Mouse (Mus musculus) left cerebral cortex, postnatal 14 days (tissue): Measurements from ENCODE around the gene Cldn7. TPM values are rescaled to one million over a fixed set of nuclear protein-coding genes. Genes with fewer than 3 reads are reported as not detected.
A peak's percentile ranks its signal among the peaks of the same experiment; 100 is the strongest.
"Not testable (repeated sequence)": the region's sequence is repeated elsewhere in the genome, so short reads cannot be mapped to it uniquely, and the experiment has no call there.

Experiments used
- DNase-seq, 2 experiments: peaks; one replicate each; pipeline ENCODE4 v3.0.0; 2021 to 2022; ENCODE audit warnings: low spot score in 2 of 2, mixed read lengths in 1 of 2
- intact Hi-C: fragments of 180-260 bp; cut with DNase I; formaldehyde crosslinking; loops from one replicate; pipeline ENCODE4 v1.15.1; 2025
- microRNA-seq, 2 experiments: library from miRNA; unstranded; fragments of <30 nt; microRNA quantifications; one replicate each; pipeline ENCODE4 v1.2.0; 2022
- total RNA-seq, 2 experiments: library from RNA; stranded (reverse); gene quantifications; 2 replicates each; pipeline ENCODE4 v1.2.3; 2021

Gene Cldn7
- total RNA-seq, 2 experiments from 2014 or later, result not detected

DNA sequence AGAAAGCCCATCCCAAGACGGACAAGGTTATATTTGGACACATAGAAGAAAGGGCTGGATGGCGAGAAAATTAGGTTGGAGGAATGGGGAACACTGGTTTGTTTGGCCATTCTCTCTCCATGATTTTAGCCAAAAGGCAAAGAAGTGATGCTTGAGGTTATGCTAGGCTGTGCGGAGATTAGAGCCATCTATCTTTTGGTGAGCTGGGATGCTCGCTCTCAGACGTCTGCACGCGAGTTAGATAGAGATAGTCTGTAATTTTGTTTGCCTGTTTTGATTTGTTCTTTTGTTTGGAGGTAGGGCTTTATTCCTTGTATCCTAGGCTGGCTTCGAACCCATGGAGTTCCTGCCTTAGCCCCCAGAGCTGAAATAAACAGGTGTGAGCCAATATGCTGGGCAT lies 36.6 kb downstream of the Cldn7 start:
- DNase-seq, result no peak
- intact Hi-C loops, result no loop called here

DNA sequence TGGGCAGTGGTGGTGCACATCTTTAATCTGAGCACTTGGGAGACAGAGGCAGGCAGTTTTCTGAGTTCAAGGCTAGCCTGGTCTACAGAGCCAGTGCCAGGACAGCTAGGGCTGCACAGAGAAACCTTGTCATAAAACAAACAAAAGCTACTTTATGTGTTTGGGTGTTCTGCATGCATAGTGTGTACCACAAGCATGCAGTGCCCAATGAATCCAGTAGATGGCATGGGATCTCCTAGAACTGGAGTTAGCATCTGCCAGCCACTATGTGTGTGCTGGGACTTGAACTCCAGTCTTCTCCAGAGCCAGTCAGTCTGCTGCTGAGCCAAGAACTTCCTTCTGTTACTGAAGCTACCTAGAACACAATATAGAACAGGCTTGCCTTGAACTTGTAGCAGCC lies 37.3 kb downstream of the Cldn7 start:
- no peak for DNase-seq
- intact Hi-C loops, result no loop called here

DNA sequence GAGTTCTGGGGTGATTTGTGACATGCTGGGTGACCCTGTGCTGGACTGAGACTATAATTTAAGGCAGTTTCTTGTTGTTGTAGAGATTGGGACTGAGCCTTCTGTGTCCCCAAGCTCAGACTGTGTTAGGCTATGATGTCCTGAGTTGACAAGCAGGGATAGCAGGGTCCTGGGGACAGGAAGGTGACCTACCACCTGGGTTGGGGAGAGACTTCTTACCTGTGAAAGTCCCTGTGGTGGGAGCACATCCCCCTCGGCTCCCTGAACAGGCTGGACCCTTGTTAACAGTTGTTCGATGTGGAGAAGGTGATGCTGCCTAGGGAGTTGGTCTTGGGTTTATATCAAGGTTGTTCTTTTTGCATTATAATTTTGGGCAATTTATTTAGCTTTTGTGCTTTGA lies 37.9 kb downstream of the Cldn7 start:
- no peak for DNase-seq
- intact Hi-C loops, result no loop called here

DNA sequence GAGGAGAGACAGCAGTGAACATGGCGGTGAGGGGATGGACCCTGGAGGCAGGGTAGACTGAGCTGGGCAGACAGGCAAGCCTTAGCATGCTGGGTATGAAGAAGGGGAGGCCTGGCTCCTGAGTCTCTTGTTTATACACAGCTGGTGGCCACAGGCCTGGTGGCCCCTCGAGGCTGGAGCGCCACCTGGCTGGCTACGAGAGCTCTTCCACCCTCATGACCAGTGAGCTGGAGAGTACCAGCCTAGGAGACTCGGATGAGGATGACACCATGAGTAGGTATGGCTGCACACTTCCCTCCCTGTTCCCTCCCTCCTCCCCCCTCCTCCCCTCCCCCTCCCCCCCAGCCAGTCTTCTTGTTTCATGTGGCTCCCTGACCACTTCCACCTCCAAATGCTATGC lies 40.9 kb downstream of the Cldn7 start:
- intact Hi-C loops, result no loop called here

DNA sequence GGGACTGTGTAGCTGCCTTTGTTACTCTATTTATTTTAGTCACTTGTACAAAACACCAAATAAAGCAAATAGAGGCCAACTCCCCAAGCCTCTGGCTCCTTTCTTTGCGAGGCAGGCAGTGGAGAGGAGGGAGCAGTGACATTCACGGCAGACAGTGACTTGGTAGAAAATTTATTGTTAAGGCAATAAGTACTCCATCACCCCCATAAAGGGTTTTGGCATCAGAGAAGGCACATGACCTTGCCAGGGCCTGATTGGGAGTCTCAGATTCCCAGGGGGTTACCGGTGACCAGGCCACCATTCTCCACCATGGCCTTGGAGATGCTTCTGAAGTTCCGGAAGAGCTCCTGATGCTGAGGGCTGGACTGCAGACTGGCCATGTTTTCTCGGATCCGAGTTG lies 45.5 kb downstream of the Cldn7 start:
- intact Hi-C loops, result no loop called here
- no peak for DNase-seq

More for the DNA sequence above, 40.9 kb downstream of the Cldn7 start:
- DNase-seq, result no peak

DNA sequence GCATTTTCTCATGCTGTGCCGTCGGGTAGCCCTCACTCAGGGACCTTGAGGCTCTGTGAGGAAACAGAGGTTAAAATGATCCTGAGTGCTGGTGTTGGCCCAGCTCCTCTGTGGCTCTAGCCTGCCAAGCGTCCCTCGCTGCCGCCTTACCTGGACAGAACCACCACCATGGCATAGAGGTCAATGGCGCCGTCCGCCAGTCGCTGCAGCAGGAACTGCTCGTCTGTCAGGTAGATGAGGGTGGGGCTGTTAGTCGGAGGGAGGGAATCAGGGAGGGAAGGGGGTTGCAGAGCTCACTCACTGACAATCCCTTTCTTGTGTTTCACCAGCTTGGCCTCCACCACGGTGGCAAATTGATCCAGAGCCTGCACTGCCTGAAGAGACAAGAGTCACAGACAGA lies 46.0 kb downstream of the Cldn7 start:
- intact Hi-C loops, result no loop called here
- DNase-seq, result no peak

DNA sequence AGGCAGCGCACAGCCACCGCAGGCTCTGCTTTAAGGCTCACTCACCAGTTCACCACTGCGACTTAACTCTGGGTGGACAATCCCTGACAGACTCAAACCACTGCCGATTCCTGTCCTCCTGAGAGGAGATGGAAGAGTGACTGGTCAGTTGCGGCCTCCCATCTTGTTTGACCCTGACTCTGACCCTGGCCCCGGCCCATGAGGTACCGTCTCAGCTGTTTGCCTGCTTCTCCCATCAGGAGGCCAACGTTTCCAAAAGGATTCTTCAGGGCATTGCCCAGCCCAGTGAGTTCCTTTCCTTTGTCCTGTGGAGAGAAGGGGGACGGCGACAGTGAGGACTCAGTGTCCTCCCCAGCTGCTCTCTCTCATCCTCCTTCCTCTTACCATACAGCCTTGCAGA lies 46.4 kb downstream of the Cldn7 start:
- no peak for DNase-seq
- intact Hi-C loops, result no loop called here

DNA sequence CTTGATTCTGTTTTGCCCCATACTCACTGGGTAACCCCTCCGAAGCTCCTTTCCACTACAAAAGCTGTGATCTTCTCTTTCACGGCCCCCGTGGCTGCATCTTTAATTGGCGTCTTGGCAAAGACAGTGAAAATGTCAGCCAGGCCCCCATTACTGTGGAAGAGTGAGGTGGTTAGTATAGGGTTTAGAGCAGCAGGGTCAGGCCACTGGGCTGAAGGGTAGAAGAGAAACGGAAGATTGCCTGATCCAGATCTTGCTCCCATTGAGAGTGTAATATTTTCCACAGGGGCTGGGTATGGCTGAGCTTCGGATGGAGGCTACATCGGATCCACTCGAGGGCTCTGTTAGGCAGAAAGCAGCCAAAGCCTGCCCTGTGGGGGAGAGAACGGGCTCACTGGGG lies 48.4 kb downstream of the Cldn7 start:
- intact Hi-C loops, result no loop called here
- DNase-seq, result no peak

DNA sequence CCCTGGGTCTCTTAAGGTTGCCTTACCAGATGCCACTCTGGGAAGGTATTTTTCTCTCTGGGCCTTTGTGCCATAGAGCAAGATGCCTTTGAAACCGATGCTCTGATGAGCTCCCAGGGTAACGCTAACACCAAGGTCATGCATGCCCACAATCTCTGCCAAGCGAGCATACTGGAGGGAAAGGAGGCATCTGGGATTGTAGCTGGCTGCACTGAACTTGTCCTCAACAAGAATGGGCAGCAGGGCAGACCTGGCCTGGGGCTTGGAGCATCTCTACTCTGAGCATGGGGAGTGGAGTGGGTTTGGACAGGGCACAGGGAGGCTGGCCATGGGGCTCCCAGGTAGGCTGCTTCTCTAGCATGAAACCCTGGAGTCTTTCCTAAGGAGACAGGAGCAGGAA lies 48.8 kb downstream of the Cldn7 start:
- no peak for DNase-seq
- intact Hi-C loops, result no loop called here

DNA sequence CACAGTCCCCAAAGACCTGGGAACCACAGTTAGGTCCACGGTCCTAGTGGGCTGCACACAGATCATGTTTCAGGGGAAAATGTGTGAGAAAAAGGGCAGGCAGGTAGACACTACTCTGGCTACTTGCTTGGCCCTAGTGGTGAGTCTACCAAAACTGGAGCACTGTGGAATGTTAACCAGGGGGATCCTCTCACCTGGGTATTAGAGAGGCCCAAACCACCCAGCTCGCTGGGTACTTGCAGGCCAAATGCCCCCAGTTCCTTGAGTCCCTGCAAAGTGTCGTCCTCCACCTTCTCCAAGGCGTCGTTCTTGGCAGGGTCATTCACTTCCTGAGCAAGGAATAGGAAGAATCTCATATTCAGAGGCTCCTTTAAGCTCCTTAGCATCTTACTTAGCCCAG lies 49.5 kb downstream of the Cldn7 start:
- intact Hi-C loops, result no loop called here
- no peak for DNase-seq

DNA sequence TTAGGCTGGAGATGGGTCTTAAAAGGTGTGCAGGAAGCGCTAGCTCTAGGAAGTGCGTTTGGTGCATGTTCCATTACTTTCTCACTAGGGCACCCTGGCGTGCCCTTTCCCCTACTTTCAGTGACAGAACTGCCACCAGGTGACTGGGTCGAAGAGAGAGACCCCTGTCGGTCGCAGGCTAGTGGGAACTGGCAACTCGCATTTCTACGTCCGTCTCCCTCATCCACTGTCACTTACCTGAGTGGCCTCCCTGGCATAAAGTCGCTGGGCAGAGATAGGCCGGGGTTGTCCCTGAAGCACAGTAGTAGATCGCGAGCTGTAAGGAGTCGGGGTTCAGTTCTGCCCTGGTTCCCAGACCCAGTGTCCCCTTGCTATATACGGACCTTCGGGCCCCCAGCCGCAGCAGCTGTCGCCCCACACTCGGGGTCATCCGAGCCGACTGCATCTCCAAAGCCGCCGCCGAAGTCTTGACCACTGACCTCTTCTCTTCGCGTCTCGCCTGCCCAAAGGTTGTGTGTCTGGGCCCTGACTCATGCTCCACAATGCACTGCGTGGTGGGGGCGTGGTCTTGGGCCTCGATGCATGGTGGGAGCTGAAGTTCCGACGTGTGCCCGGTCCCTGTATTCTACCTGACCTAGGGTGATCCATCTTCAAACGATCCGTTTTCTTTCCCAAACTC lies 50.4 kb downstream of the Cldn7 start, which contains the start of gene Acadvl:
Gene Acadvl (minus strand): TSS at position 532 of the 679 bp plus-strand sequence.
- intact Hi-C loops, result no loop called here
- DNase-seq, result peak; percentile 74 to 86

DNA sequence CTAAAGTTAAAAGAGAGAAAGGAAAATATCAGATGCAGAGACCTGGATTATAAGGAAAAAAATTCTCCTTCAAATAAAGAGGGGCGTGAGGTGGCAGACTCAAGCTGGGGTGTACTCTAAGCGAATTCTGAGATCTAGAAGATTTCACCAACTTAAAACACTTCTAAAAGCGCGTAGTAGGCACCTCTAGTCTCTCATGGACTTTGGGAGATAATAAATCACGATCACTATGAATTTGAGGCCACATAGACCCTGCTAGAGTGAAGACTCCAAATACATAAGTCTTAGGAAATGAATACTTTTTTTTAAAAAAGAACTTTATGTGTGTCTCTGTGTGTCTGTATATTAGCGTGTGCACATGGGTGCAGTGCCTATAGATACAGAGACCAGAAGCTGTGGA lies 51.1 kb downstream of the Cldn7 start:
- intact Hi-C loops, result no loop called here
- no peak for DNase-seq

DNA sequence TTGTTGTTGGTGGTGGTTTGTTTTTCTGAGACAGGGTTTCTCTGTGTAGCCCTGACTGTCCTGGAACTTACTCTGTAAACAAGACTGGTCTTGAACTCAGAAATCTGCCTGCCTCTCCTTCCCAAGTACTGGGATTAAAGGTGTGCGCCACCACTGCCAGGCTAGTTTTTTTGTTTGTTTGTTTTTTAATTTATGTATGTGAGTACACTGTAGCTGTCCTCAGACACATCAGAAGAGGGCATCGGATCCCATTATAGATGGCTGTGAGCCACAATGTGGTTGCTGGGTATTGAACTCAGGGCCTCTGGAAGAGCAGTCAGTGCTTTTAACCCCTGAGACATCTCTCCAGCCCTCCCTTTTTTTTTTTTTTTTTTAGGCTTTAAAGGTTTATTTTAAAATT lies 51.6 kb downstream of the Cldn7 start:
- intact Hi-C loops, DNase-seq: not testable (repeated sequence)

DNA sequence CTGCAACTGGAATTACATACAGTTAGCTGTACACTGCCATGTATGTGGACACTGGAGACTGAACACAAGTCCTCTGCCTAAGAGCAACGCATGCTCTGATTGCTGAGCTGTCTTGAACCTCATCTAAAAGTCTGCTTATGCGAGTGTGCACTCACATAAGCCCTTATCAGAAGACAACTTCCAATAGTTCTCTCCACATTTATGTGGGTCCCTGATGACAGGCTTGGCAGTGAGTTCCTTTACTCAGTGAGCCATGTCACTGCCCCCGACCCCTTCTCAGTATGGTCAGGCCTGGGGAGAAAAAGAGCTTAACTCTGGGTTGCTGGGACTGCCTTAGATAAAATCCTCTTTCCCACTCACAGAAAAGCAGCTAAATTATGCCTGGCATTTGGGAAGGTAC lies 52.1 kb downstream of the Cldn7 start, which contains the start of gene Dlg4:
Gene Dlg4 (plus strand): TSS at position 274 of the 400 bp plus-strand sequence.
- DNase-seq, result no peak
- intact Hi-C loops, result no loop called here

DNA sequence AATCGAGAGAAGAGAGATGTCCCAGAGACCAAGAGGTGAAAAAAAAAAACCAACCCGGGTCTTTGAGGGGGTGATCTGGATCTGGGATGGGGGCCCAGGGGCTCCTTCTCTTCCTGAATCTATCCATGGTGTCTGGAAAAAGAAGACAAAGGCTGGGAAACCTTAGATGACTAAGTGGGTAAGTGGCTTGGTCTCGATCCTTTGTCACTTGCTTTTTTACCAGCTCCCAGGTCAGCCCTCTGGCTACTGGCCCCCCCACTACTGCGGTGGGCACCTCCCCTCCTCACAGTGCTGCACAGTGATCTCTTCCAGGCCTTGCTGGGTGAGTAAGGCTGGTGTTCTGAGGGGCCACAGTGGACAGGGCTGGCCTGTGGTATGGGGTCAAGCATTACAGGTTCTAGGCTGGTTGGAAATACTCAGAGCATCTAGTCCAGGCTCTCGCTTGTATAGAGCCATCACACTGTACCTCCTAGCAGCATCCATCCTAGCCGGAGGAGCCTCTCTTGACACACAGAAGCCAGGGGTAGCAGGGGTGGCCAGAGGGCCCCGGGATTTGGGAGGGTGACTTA lies 52.7 kb downstream of the Cldn7 start:
- intact Hi-C loops, result no loop called here
- no peak for DNase-seq

Small RNA genes lying within 50 kb of the gene (microRNA-seq; reads per million reads assigned to microRNA genes)
- 0 to 1.1 reads per million in 2 experiments for gene Gm44349
- 9,894 to 11,930 reads per million in 2 experiments for gene Mir324

Other genes with a start within 250 kb of the Cldn7 start
- 10 to 100 TPM; 54.3 to 54.4 TPM for gene Polr2a, start 206.1 kb upstream of the Cldn7 start, total RNA-seq
- gene Slc35g3, start 202.8 kb upstream of the Cldn7 start, total RNA-seq, result not detected
- gene Zbtb4, start 198.9 kb upstream of the Cldn7 start, total RNA-seq, result 10 to 100 TPM; 71.1 to 86.9 TPM
- gene Chrnb1, start 168.8 kb upstream of the Cldn7 start, total RNA-seq, result under 1 TPM; 0.76 to 0.79 TPM
- gene Fgf11, start 162.9 kb upstream of the Cldn7 start, total RNA-seq, result 10 to 100 TPM; 15.4 to 20.4 TPM
- gene Tmem102, start 159.2 kb upstream of the Cldn7 start, total RNA-seq, result not detected
- gene Gm39566, start 149.5 kb upstream of the Cldn7 start, total RNA-seq, result not detected
- gene Spem2, start 146.3 kb upstream of the Cldn7 start, total RNA-seq, result not detected
- under 1 TPM in 1 of 2 experiments, not detected in 1; 0.32 TPM for gene Spem1, start 142.6 kb upstream of the Cldn7 start, total RNA-seq
- gene Nlgn2, start 127.0 kb upstream of the Cldn7 start, total RNA-seq, result 100 to 1,000 TPM; 277 to 281 TPM
- gene Tmem256, start 126.3 kb upstream of the Cldn7 start, total RNA-seq, result 100 to 1,000 TPM; 160 to 167 TPM
- 10 to 100 TPM; 19.5 to 22.3 TPM for gene Plscr3, start 118.4 kb upstream of the Cldn7 start, total RNA-seq
- gene Tnk1, start 106.0 kb upstream of the Cldn7 start, total RNA-seq, result not detected
- gene Tmem95, start 86.8 kb upstream of the Cldn7 start, total RNA-seq, result not detected
- 1 to 10 TPM in 1 of 2 experiments, under 1 TPM in 1; 0.86 to 1.4 TPM for gene Kctd11, start 83.4 kb upstream of the Cldn7 start, total RNA-seq
- not detected for gene Acap1, start 69.2 kb upstream of the Cldn7 start, total RNA-seq
- gene 2810408A11Rik, start 63.8 kb upstream of the Cldn7 start, total RNA-seq, result under 1 TPM in 1 of 2 experiments, not detected in 1; 0.38 TPM
- gene Neurl4, start 63.7 kb upstream of the Cldn7 start, total RNA-seq, result 100 to 1,000 TPM; 121 to 125 TPM
- gene Gps2, start 50.9 kb upstream of the Cldn7 start, total RNA-seq, result 10 to 100 TPM; 24.9 to 26.0 TPM
- 100 to 1,000 TPM; 468 to 473 TPM for gene Eif5a, start 42.8 kb upstream of the Cldn7 start, total RNA-seq
- 10 to 100 TPM in 1 of 2 experiments, 1 to 10 TPM in 1; 8.4 to 11.3 TPM for gene Ybx2, start 29.0 kb upstream of the Cldn7 start, total RNA-seq
- 1 to 10 TPM; 1.9 to 2.4 TPM for gene Slc2a4, start 16.6 kb upstream of the Cldn7 start, total RNA-seq
- gene Ctdnep1, start 16.4 kb downstream of the Cldn7 start, total RNA-seq, result 100 to 1,000 TPM; 115 TPM
- gene Elp5, start 17.7 kb downstream of the Cldn7 start, total RNA-seq, result 100 to 1,000 TPM; 103 to 107 TPM
- 100 to 1,000 TPM; 213 to 217 TPM for gene Gabarap, start 26.4 kb downstream of the Cldn7 start, total RNA-seq
- 10 to 100 TPM; 39.2 to 40.2 TPM for gene Phf23, start 31.0 kb downstream of the Cldn7 start, total RNA-seq
- gene Dvl2, start 35.8 kb downstream of the Cldn7 start, total RNA-seq, result 10 to 100 TPM; 27.3 to 30.0 TPM
- 10 to 100 TPM; 50.7 to 53.6 TPM for gene Acadvl, start 50.6 kb downstream of the Cldn7 start, total RNA-seq
- 1,000 to 10,000 TPM in 1 of 2 experiments, 100 to 1,000 TPM in 1; 1,000 to 1,075 TPM for gene Dlg4, start 52.2 kb downstream of the Cldn7 start, total RNA-seq
- gene Asgr1, start 89.3 kb downstream of the Cldn7 start, total RNA-seq, result 1 to 10 TPM; 1.9 to 2.4 TPM
- not detected for gene Asgr2, start 127.9 kb downstream of the Cldn7 start, total RNA-seq
- under 1 TPM; 0.51 to 0.61 TPM for gene Mgl2, start 165.6 kb downstream of the Cldn7 start, total RNA-seq
- gene Clec10a, start 191.4 kb downstream of the Cldn7 start, total RNA-seq, result 1 to 10 TPM; 3.3 to 5.3 TPM
- gene Slc16a11, start 248.0 kb downstream of the Cldn7 start, total RNA-seq, result 10 to 100 TPM; 27.2 to 36.8 TPM